Mouse (Mus musculus) ES-E14 (cell line): ENCODE data around the gene Tmem108.

Source experiments
- CHD2 ChIP-seq: IDR thresholded peaks from 2 replicates; pipeline ENCODE4 v1.6.1; 2014; ENCODE audit warnings: mild to moderate bottlenecking, low read depth, low read length, inconsistent platforms
- ZC3H11A ChIP-seq: IDR thresholded peaks from 2 replicates; pipeline ENCODE4 v1.6.1; 2012; ENCODE audit warnings: low read depth, mild to moderate bottlenecking, inconsistent platforms, low read length, borderline replicate concordance
- ZNF384 ChIP-seq: IDR thresholded peaks from 2 replicates; pipeline ENCODE4 v1.6.1; 2012; ENCODE audit warnings: low read depth, low read length, inconsistent platforms

- no peak for TF ChIP-seq ZC3H11A
- TF ChIP-seq ZNF384 = no peak
- TF ChIP-seq CHD2 = no peak
These were observed 97.5 kb downstream of the Tmem108 start for GRCm38 (mm10) chr9:103664151-103664550.
